Mouse (Mus musculus) hindbrain, embryonic 12.5 days (tissue): Measurements from ENCODE around the gene Palm. TPM values are rescaled to one million over a fixed set of nuclear protein-coding genes. Genes with fewer than 3 reads are reported as not detected.
A peak's percentile ranks its signal among the peaks of the same experiment; 100 is the strongest.
"Not testable (repeated sequence)": the region's sequence is repeated elsewhere in the genome, so short reads cannot be mapped to it uniquely, and the experiment has no call there.

Experiments used
- ATAC-seq: fragments of 200-750 bp; cut with Nextera tagmentation; 2 replicates; pipeline ENCODE4 v1.8.0; 2017; ENCODE audit warnings: moderate TSS enrichment; ENCODE audit not compliant: low FRiP score
- H3K27ac ChIP-seq: fragments of 300-500 bp; sonication (generic); 2 replicates; pipeline ENCODE4 v1.5.1; 2016; ENCODE audit warnings: mild to moderate bottlenecking
- H3K27me3 ChIP-seq: fragments of 300-500 bp; sonication (generic); 2 replicates; pipeline ENCODE4 v1.6.1; 2016; ENCODE audit warnings: mild to moderate bottlenecking
- H3K36me3 ChIP-seq: fragments of 300-500 bp; sonication (generic); 2 replicates; pipeline ENCODE4 v1.6.1; 2016; ENCODE audit warnings: mild to moderate bottlenecking
- H3K4me1 ChIP-seq: fragments of 300-500 bp; sonication (generic); 2 replicates; pipeline ENCODE4 v1.6.1; 2016
- H3K4me2 ChIP-seq: fragments of 300-500 bp; sonication (generic); replicated peaks from 2 replicates; pipeline ENCODE4 v1.6.1; 2016; ENCODE audit warnings: mild to moderate bottlenecking
- H3K4me3 ChIP-seq: fragments of 300-500 bp; sonication (generic); 2 replicates; pipeline ENCODE4 v1.5.1; 2016; ENCODE audit warnings: mild to moderate bottlenecking
- H3K9ac ChIP-seq: fragments of 300-500 bp; sonication (generic); 2 replicates; pipeline ENCODE4 v1.6.1; 2016; ENCODE audit warnings: mild to moderate bottlenecking, moderate library complexity
- H3K9me3 ChIP-seq: fragments of 300-500 bp; sonication (generic); replicated peaks from 2 replicates; pipeline ENCODE4 v1.6.1; 2016; ENCODE audit warnings: mild to moderate bottlenecking
- WGBS: fragments of 180-500 bp; shearing (Covaris S2); methylation state at CpG from one replicate; pipeline ENCODE4 v1.1.7; 2016; 5-methylcytosine and 5-hydroxymethylcytosine counted together
- polyA plus RNA-seq: library from polyadenylated mRNA; unstranded; fragments of >200 nt; fragmentation: Nextera tagmentation; extraction: Ambion mirVana; gene quantifications from 2 replicates; pipeline ENCODE4 v1.2.1, GENCODE M21; 2016

Palm gene
- 189 and 198 TPM in 2 replicates for polyA plus RNA-seq

- ATAC-seq: peak; percentile 66
- Histone ChIP-seq H3K4me2 (peak within 1 kb of the TSS; percentile 90), H3K4me3 (peak within 1 kb of the TSS; percentile 95), H3K9me3 (no peaks in the 10 kb centered on the region), H3K27me3 (no peaks in the 10 kb centered on the region), H3K4me1 (peaks cover 38% of the 10 kb centered on the region), H3K27ac (peak within 1 kb of the TSS; percentile 94), H3K9ac (peak within 1 kb of the TSS; percentile 98), H3K36me3 (no peaks in the 10 kb centered on the region)
- 6% methylated on average over 43 of the region's 51 CpGs for whole genome bisulfite sequencing
Observed at GRCm38 (mm10) chr10:79793051-79793737, at the start of gene Palm. Gene Palm, plus strand, starts transcription at chr10:79793572.

GRCm38 (mm10) chr10:79743650-79744365 is 49.6 kb upstream of the Palm start:
- no peak for ATAC-seq
- Histone ChIP-seq H3K27ac (no peak overlapping the region), H3K9ac (peak overlapping the region; percentile 19; the same call in 1 of the 2 replicates), H3K36me3 (peaks cover 57% of the 10 kb centered on the region), H3K4me2 (no peak overlapping the region), H3K4me3 (no peak overlapping the region), H3K4me1 (peaks cover 11% of the 10 kb centered on the region), H3K27me3 (no peaks in the 10 kb centered on the region), H3K9me3 (peaks cover 23% of the 10 kb centered on the region)
- 92% methylated on average over 15 of the region's 15 CpGs for WGBS

GRCm38 (mm10) chr10:79745411-79745810 is 48.0 kb upstream of the Palm start:
- Histone ChIP-seq H3K9ac (no peak overlapping the region), H3K9me3 (peaks cover 7% of the 10 kb centered on the region), H3K4me1 (peaks cover 11% of the 10 kb centered on the region), H3K27me3 (no peaks in the 10 kb centered on the region), H3K4me3 (no peak overlapping the region), H3K27ac (no peak overlapping the region), H3K4me2 (peak overlapping the region; percentile 67), H3K36me3 (peaks cover 41% of the 10 kb centered on the region)
- no peak for ATAC-seq
- 92% methylated on average over 3 of the region's 3 CpGs for WGBS

GRCm38 (mm10) chr10:79745898-79746773 is 47.2 kb upstream of the Palm start, which contains the start of gene Polrmt:
Gene Polrmt, minus strand, starts transcription at chr10:79746581.
- ATAC-seq: peak; percentile 96
- Histone ChIP-seq H3K27ac (peak within 1 kb of the TSS; percentile 12; the same call in 1 of the 2 replicates), H3K9ac (peak within 1 kb of the TSS; percentile 61), H3K36me3 (peaks cover 34% of the 10 kb centered on the region), H3K4me3 (peak within 1 kb of the TSS; percentile 56), H3K27me3 (no peaks in the 10 kb centered on the region), H3K4me1 (peaks cover 11% of the 10 kb centered on the region), H3K4me2 (peak within 1 kb of the TSS; percentile 67), H3K9me3 (no peaks in the 10 kb centered on the region)
- WGBS: 3% methylated on average over 38 of the region's 38 CpGs

- Histone ChIP-seq H3K27me3 (no peaks in the 10 kb centered on the region), H3K4me3 (peak overlapping the region; percentile 4; the same call in 1 of the 2 replicates), H3K4me1 (peaks cover 11% of the 10 kb centered on the region), H3K9ac (peak overlapping the region; percentile 39; the same call in 1 of the 2 replicates), H3K36me3 (peaks cover 27% of the 10 kb centered on the region), H3K27ac (no peak overlapping the region), H3K4me2 (peak overlapping the region; percentile 67), H3K9me3 (no peaks in the 10 kb centered on the region)
- peak; percentile 55 for ATAC-seq
- 26% methylated on average over 6 of the region's 6 CpGs for WGBS
Observed at GRCm38 (mm10) chr10:79746774-79747151, 46.6 kb upstream of the Palm start.

- Histone ChIP-seq H3K27me3 (no peaks in the 10 kb centered on the region), H3K4me1 (peaks cover 11% of the 10 kb centered on the region), H3K4me2 (no peak overlapping the region), H3K9ac (no peak overlapping the region), H3K4me3 (no peak overlapping the region), H3K36me3 (peaks cover 11% of the 10 kb centered on the region; the same call in 1 of the 2 replicates), H3K27ac (no peak overlapping the region), H3K9me3 (no peaks in the 10 kb centered on the region)
- 78% methylated on average over 6 of the region's 6 CpGs for WGBS
- no peak for ATAC-seq
Observed at GRCm38 (mm10) chr10:79748496-79748895, 44.9 kb upstream of the Palm start.

GRCm38 (mm10) chr10:79754856-79755516 is 38.4 kb upstream of the Palm start, which contains the start of gene Fgf22:
Gene Fgf22, plus strand, starts transcription at chr10:79755076.
- no peak within 1 kb of the TSS for H3K27ac ChIP-seq
- under 1% methylated on average over 36 of the region's 36 CpGs for WGBS
- peaks cover 7% of the 10 kb centered on the region for H3K4me1 ChIP-seq
- H3K9ac ChIP-seq: peak within 1 kb of the TSS; percentile 44
- peak within 1 kb of the TSS; percentile 63 for H3K4me2 ChIP-seq
- peaks cover 37% of the 10 kb centered on the region for H3K36me3 ChIP-seq
- H3K4me3 ChIP-seq: peak within 1 kb of the TSS; percentile 36
- peak; percentile 85 for ATAC-seq
- no peaks in the 10 kb centered on the region for H3K27me3 ChIP-seq
- no peaks in the 10 kb centered on the region for H3K9me3 ChIP-seq

GRCm38 (mm10) chr10:79755854-79756253 is 37.5 kb upstream of the Palm start:
- Histone ChIP-seq H3K27ac (no peak overlapping the region), H3K4me1 (peaks cover 7% of the 10 kb centered on the region), H3K27me3 (no peaks in the 10 kb centered on the region), H3K4me2 (no peak overlapping the region), H3K36me3 (peaks cover 45% of the 10 kb centered on the region), H3K9me3 (no peaks in the 10 kb centered on the region), H3K9ac (no peak overlapping the region), H3K4me3 (no peak overlapping the region)
- 64% methylated on average over 3 of the region's 3 CpGs for WGBS
- ATAC-seq: no peak

- Histone ChIP-seq H3K27me3 (no peaks in the 10 kb centered on the region), H3K4me2 (no peak overlapping the region), H3K9ac (no peak overlapping the region), H3K9me3 (no peaks in the 10 kb centered on the region), H3K4me1 (peaks cover 7% of the 10 kb centered on the region), H3K4me3 (no peak overlapping the region), H3K27ac (no peak overlapping the region), H3K36me3 (peaks cover 53% of the 10 kb centered on the region)
- ATAC-seq: no peak
- WGBS: 90% methylated on average over 24 of the region's 24 CpGs
Observed at GRCm38 (mm10) chr10:79756660-79757059, 36.7 kb upstream of the Palm start.

- ATAC-seq, H3K4me2 ChIP-seq, H3K27me3 ChIP-seq, H3K4me3 ChIP-seq, H3K27ac ChIP-seq, H3K9me3 ChIP-seq, H3K9ac ChIP-seq: not testable (repeated sequence)
- Histone ChIP-seq H3K4me1 (peaks cover 17% of the 10 kb centered on the region), H3K36me3 (peaks cover 64% of the 10 kb centered on the region)
- 100% methylated on average over 1 of the region's 1 CpGs for WGBS
Observed at GRCm38 (mm10) chr10:79759675-79760074, 33.7 kb upstream of the Palm start.

- H3K4me3 ChIP-seq: no peak overlapping the region
- no peaks in the 10 kb centered on the region for H3K27me3 ChIP-seq
- H3K27ac ChIP-seq: no peak overlapping the region
- 96% methylated on average over 11 of the region's 11 CpGs for WGBS
- H3K9ac ChIP-seq: no peak overlapping the region
- peaks cover 20% of the 10 kb centered on the region for H3K4me1 ChIP-seq
- ATAC-seq: no peak
- no peaks in the 10 kb centered on the region for H3K9me3 ChIP-seq
- peaks cover 64% of the 10 kb centered on the region for H3K36me3 ChIP-seq
- H3K4me2 ChIP-seq: no peak overlapping the region
Observed at GRCm38 (mm10) chr10:79760603-79761143, 32.7 kb upstream of the Palm start.
